Comparison of ENCODE assay signal across 9 mouse cellular contexts in genomic region chr17:84698727-84699126, GRCm38 (mm10). TPM values are rescaled to one million over a fixed set of nuclear protein-coding genes. Genes with fewer than 3 reads are reported as not detected.
DNase-seq lines count a peak whose midpoint lies in the region; ATAC-seq lines count a peak whose summit lies in the region.
"Had no signal": no experiment of that assay in that cellular context is flagged by ENCODE, and none has a peak within 500 bp of the region (broad histone marks: within the 10 kb centered on the region; RNA-seq: fewer than 3 reads in every experiment).

No protein-coding gene starts in this region.

- no peaks in the 10 kb centered on the region for H3K9me3 ChIP-seq in forebrain, embryonic 16.5 days (ENCODE audit: control insufficient read depth, low read length)
- no peaks in the 10 kb centered on the region for H3K9me3 ChIP-seq in liver, embryonic 13.5 days (replicated peaks)
- H3K9me3 ChIP-seq: heart, embryonic 13.5 days had no signal

- no peaks in the 10 kb centered on the region for H3K36me3 ChIP-seq in forebrain, embryonic 16.5 days (ENCODE audit: control insufficient read depth, insufficient read depth)
- peaks cover 7% of the 10 kb centered on the region for H3K36me3 ChIP-seq in liver, embryonic 13.5 days

- no peak overlapping the region for H3K27ac ChIP-seq in forebrain, embryonic 16.5 days (ENCODE audit: low read length)
- H3K27ac ChIP-seq in liver, embryonic 13.5 days = no peak overlapping the region
- H3K27ac ChIP-seq: heart, embryonic 13.5 days had no signal

- DNase-seq in urinary bladder, postnatal 25 days (ENCODE audit: low spot score) = peak; percentile 47
- DNase-seq in urinary bladder, adult 2 months (ENCODE audit: low spot score) = no peak
- DNase-seq in cerebellum, adult 11-12 months = peak; percentile 27
- peak; percentile 66 for DNase-seq in kidney, adult 9 months
- DNase-seq in liver, embryonic 13.5 days = peak; percentile 36
- DNase-seq in thymus, postnatal 36 days = peak; percentile 19 to 35

- H3K9ac ChIP-seq in forebrain, embryonic 16.5 days (replicated peaks; ENCODE audit: low read depth, low read length) = no peak overlapping the region
- no peak overlapping the region for H3K9ac ChIP-seq in liver, embryonic 13.5 days
- H3K9ac ChIP-seq: heart, embryonic 13.5 days had no signal

- H3K27me3 ChIP-seq in forebrain, embryonic 16.5 days (replicated peaks; ENCODE audit: control insufficient read depth, insufficient read depth, low read length) = 0 out of 2 replicates have a peak, but pooled peaks cover 3% of the 10 kb centered on the region
- no peaks in the 10 kb centered on the region for H3K27me3 ChIP-seq in liver, embryonic 13.5 days

- H3K4me1 ChIP-seq in forebrain, embryonic 16.5 days (replicated peaks; ENCODE audit: control insufficient read depth, insufficient read depth, low read length) = no peaks in the 10 kb centered on the region
- 0 out of 2 replicates have a peak, but pooled peaks cover 15% of the 10 kb centered on the region for H3K4me1 ChIP-seq in liver, embryonic 13.5 days (replicated peaks)
- H3K4me1 ChIP-seq: heart, embryonic 13.5 days had no signal

- 22% methylated on average over 5 of the region's 5 CpGs for WGBS in forebrain, embryonic 16.5 days
- 33% methylated on average over 5 of the region's 5 CpGs for whole genome bisulfite sequencing in liver, embryonic 13.5 days (ENCODE audit: insufficient replicate concordance)

- H3K4me2 ChIP-seq in forebrain, embryonic 16.5 days (ENCODE audit: low read length) = no peak overlapping the region
- H3K4me2 ChIP-seq in liver, embryonic 13.5 days = no peak overlapping the region
- H3K4me2 ChIP-seq: heart, embryonic 13.5 days had no signal

- peak; percentile 57 for ATAC-seq in forebrain, embryonic 16.5 days
- ATAC-seq in liver, embryonic 13.5 days (ENCODE audit: low read depth) = peak; percentile 46
- ATAC-seq in neutrophil, adult 5-6 weeks (ENCODE audit: extremely low read depth, insufficient number of reproducible peaks, low FRiP score, poor library complexity, severe bottlenecking) = peak; percentile 57; the same call in 1 of the 2 replicates

- no peak overlapping the region for H3K4me3 ChIP-seq in forebrain, embryonic 16.5 days (replicated peaks; ENCODE audit: low read length)
- no peak overlapping the region for H3K4me3 ChIP-seq in liver, embryonic 13.5 days (replicated peaks)
- H3K4me3 ChIP-seq: heart, embryonic 13.5 days had no signal

RNA-seq across cellular contexts. Expression of gene Abcg5, which starts 15.9 kb away (rescaled TPM):
- 0.66 and 0.84 TPM in 2 replicates for polyA plus RNA-seq in urinary bladder, adult 2 months (2012; rRNA removed)
- polyA plus RNA-seq in forebrain, embryonic 16.5 days (2015; fragmentation: Nextera tagmentation; extraction: Ambion mirVana) = 0.87 and 1.0 TPM in 2 replicates
- polyA plus RNA-seq in liver, embryonic 13.5 days (2015; fragmentation: Nextera tagmentation; extraction: Ambion mirVana) = 0.23 and 0.34 TPM in 2 replicates
- not detected in 2 replicates for total RNA-seq in neutrophil, adult 5-6 weeks (2017)

RNA-seq across cellular contexts. Expression of gene Abcg8, which starts 22.6 kb away (rescaled TPM):
- polyA plus RNA-seq in urinary bladder, adult 2 months (2012; rRNA removed) = 0.10 and 0.12 TPM in 2 replicates
- not detected in 2 replicates for polyA plus RNA-seq in forebrain, embryonic 16.5 days (2015; fragmentation: Nextera tagmentation; extraction: Ambion mirVana)
- 0.40 and 0.44 TPM in 2 replicates for polyA plus RNA-seq in liver, embryonic 13.5 days (2015; fragmentation: Nextera tagmentation; extraction: Ambion mirVana)
- total RNA-seq in neutrophil, adult 5-6 weeks (2017) = not detected in 2 replicates
- polyA plus RNA-seq: heart, embryonic 13.5 days had no signal
